Mouse (Mus musculus) thymus, adult 2 months (tissue): ENCODE measurements around the gene Adcy10.

Experiments
- CTCF ChIP-seq: fragments of 200-500 bp; IDR thresholded peaks from 2 replicates; pipeline ENCODE4 v1.5.1; 2012; ENCODE audit warnings: mild to moderate bottlenecking, control low read depth, low read length, moderate library complexity, borderline replicate concordance; ENCODE audit not compliant: control insufficient read depth, poor library complexity, insufficient read depth; ENCODE audit errors: extremely low read depth
- POLR2A ChIP-seq: fragments of 200-500 bp; IDR thresholded peaks from 2 replicates; pipeline ENCODE4 v1.6.1; 2012; ENCODE audit warnings: mild to moderate bottlenecking, low read length, control low read depth, moderate library complexity; ENCODE audit not compliant: control insufficient read depth, poor library complexity, insufficient read depth; ENCODE audit errors: extremely low read depth

DNA sequence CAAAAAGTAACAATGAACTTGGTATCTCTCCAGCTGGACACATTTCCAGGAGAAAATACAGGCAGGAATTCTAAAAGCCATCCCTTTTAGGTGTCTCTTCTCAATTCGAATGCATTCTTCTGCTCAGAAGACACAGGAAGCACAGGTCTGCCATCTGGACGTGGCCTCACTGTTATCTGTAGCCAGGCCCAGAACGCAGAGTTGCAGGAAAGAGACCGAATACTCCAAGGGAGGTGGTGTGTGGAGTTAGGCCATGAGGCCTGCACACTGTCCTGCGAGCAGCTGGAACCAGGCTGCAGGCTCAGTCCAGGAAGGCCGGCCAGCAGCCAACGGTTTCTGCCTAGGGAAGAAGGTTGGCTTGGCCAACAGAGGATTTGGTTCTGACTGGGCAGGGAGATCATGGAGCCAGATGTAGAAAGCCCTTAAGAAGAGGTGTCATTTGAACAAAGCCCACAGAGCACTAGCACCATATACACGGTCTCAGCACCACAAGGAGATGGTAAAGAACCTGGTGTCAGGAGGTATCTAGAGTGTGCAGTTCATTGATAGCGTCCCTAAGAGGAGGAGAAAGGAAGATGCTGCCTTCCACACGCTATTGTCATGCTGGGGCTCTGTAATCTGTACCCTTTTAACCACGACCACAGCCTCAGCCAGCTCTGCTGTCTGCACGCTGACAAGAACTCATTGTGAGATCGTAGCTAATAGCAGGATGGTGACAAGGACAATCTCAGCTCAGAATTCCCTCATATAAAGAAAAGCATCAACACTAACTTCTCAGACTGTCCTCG is 107.5 kb downstream of the Adcy10 start:
- TF ChIP-seq CTCF = no peak
- no peak for TF ChIP-seq POLR2A
